Mouse (Mus musculus) yolk sac, embryonic 10.5 days (tissue): ENCODE measurements around the gene Ephb1.

Source experiments
- DNase-seq: peaks from one replicate; pipeline ENCODE4 v3.0.0-alpha.2; 2017; ENCODE audit warnings: low spot score

The Ephb1 gene

DNA sequence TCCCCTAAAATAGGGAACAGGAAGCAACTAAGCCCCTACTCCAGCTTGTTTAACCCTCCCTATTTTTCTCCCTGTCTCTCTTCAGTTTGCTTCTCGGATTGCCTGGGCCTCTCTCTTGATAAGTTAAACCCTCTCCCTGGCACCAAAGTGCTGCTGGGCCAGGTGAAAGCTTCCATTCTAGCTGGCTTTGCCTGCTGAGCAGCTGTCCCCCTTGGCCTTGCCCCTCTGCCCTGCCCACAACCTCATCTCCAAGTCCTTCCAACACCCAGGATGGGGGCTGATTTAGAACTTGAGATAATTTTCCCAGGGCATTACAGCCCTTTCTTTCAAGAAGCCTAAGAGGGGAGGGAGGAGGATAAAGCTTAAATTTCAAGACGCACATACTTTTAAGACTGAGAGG, 174.0 kb downstream of the Ephb1 start:
- no peak for DNase-seq

- DNase-seq: no peak
These were observed 174.4 kb downstream of the Ephb1 start for GRCm38 (mm10) chr9:102180070-102180469.

- DNase-seq: no peak
These were observed 184.8 kb downstream of the Ephb1 start for GRCm38 (mm10) chr9:102169706-102170105.

DNA sequence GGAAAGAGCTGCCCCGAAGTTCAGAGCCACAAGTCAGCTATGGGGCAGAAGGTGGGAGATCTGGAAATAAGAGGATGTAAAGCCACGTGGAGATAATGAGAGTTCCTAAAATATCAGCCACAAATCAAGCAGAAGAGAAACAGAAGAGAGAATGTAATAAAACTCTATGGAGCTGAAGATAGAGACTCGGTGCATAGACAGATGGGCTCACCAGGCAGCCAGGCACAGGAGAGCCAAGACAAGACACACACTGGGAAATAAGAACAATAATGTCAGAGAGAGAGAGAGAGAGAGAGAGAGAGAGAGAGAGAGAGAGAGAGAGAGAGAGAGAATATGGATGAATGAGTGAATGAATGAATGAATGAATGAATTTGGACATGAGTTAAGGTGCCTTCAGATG, 198.6 kb downstream of the Ephb1 start:
- no peak for DNase-seq

DNA sequence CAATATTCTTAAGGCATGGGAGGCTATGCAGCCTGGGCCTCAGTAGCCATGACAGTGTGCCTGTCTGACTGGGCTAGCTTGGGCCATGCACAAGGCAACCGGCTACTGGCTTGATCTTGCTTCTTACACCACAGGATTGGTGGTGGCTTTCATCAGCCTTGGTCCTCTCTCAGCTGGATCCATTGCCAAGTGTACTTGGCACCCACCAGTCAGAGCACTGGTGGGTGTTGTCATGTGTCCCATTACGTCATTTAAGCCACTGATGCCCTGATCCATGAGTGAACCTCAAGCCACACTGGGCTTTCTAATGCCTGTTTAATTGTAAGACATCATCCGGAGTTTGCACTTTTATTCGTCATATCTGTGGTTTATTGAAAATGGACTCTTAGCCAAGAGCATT, 215.3 kb downstream of the Ephb1 start:
- DNase-seq: no peak

DNA sequence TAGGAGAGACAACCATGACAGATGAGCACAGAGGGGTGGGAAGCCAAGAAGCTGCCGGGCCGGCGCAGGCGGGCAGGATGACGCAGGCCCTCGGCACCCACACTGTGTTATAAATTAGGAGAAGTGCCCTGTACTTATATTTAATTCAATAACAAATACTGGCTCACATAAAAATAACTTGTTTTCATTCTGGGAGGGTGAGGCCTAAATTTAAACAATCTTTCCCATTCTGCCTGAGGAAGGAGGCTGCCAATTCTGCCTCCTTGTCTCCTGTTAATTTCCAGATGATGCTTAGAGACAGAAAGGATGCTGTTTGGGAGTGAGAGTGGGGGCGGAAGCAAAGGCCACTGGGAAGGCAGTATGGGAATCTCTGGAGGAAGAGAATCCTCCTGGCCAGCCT, 215.8 kb downstream of the Ephb1 start:
- no peak for DNase-seq

- DNase-seq: no peak
These were observed 216.3 kb downstream of the Ephb1 start for GRCm38 (mm10) chr9:102138187-102138586.

DNA sequence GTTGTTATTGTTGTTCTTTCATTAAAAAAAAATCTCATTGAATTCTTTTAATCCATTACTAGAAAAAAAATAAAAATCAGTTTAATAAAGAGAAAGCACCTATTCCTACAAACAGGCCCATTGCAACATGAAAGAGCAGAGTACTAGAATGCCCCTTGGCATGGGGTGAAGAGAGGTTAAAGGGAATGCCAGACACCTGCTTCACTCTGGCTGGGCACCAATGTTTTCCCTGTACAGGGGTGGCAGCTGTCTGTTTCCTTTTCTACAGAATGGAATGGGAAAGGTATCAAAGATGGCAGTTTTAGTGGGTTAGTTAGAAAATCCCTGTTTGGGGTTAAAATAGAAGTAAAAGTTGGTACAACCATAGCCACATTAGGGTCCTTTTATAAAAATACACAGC, 224.0 kb downstream of the Ephb1 start:
- no peak for DNase-seq

- no peak for DNase-seq
These were observed 228.0 kb downstream of the Ephb1 start for GRCm38 (mm10) chr9:102126510-102126909.

DNA sequence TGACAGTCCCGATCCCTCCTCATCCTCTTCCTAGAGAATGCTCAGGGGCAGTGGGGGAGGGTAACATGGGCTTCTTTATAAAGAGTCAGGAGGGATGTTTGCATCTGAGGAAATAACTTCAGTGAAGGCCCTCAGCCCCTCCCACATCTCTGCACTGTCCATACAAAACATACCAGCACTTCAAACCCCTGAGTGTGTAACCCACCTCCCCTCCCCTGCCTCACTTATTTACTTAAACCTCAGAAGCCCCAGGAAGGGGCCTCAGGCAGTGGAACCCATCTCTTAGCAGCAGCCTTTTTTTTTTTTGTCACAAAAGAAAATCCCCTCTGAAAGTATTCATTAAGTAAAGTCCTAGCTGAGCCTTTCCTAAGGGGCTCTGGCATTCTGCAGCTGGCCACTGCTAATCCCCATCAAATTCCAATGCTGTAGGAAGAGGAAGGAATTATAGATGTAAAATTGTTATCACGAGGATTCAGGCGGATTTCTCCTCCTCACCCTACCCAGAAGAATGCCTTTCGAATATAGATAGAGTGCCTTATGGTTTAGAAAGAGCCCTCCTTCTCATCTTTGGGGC, 231.5 kb downstream of the Ephb1 start:
- DNase-seq: no peak

GRCm38 (mm10) chr9:102119422-102119821, 235.1 kb downstream of the Ephb1 start:
- no peak for DNase-seq

GRCm38 (mm10) chr9:102115326-102115725, 239.2 kb downstream of the Ephb1 start:
- DNase-seq: no peak

GRCm38 (mm10) chr9:102111471-102111870, 243.0 kb downstream of the Ephb1 start:
- no peak for DNase-seq

GRCm38 (mm10) chr9:102107978-102108377, 246.5 kb downstream of the Ephb1 start:
- DNase-seq: no peak

- no peak for DNase-seq
These were observed 247.3 kb downstream of the Ephb1 start for GRCm38 (mm10) chr9:102107213-102107612.

GRCm38 (mm10) chr9:102096825-102097224, 257.7 kb downstream of the Ephb1 start:
- DNase-seq: no peak

DNA sequence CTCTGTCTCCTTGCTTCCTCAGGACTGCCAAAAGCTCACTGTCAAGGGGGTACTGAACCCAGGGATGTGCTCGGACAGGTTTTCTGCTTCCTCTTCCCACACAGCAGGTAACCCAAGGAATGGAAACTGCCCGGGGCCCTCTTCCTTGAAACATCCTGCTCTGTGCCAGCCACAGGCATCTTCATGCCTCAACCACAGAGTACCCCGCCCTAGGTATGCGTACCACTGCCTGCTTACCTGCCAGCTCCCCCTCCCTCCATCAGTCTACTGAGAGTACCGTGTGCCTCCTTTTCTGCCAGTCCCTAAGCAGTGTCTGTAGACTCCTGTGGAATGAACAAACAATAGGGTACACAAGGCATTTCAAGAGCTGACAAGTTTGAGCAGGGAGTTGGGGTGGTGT, 265.9 kb downstream of the Ephb1 start:
- DNase-seq: no peak

GRCm38 (mm10) chr9:102086053-102086706, 268.3 kb downstream of the Ephb1 start:
- no peak for DNase-seq

DNA sequence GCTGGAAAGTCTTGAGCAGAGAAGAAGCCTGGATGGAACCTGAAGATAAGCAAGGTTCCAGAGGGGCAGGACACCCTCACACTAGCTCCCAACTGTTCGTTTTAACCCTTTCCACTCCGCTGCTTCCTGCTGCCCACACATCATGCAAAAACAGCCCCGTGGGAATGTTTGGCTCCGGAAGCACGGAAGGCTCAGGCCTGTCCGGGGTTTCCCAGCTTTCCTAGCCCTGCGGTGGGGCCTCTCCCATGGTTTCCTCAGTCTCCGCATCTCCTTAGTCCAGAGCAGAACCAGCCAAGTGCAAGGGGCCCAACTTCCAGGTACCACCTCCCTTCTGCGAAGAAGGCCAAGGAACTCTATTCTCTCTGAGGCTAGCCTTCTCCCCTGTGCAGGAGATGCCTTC, 269.0 kb downstream of the Ephb1 start:
- no peak for DNase-seq

DNA sequence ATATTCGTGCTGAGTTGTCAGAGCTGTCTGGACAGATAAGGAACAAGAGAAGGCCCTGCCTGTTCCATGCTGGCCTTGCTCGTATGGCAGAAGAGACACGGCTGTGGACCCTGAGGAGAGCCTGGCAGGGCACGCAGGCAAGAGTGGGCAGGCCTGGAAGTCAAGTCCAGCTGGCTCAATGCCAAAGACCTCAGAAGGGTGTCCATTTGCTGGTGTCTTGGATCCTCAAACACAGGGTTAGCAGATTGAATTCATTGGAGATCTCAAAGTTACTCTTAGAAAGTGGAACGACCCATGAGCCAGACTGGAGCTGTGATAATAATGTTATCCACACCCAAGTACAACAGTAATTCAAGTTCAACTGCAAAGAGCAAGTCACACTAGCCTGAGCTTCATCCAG, 273.6 kb downstream of the Ephb1 start:
- DNase-seq: no peak

DNA sequence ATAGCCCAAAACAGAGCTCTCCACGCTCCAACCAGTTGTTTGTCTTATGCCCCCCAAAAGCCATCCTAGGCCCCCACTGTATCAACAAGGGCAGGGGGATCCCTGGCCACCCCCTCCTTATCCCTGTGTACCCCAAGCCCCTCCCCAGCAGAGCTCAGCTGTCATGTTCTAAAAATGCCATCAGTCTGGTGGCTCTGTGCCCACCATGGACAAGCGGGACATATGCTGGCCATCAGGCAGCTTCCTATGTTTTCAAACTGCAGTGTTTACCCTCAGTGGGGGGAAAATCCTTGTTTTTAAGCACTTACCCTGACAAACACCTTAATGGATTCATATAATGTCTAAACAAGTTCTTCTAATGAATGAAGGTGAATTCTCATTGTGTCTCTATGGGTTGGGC, 275.3 kb downstream of the Ephb1 start:
- DNase-seq: no peak

DNA sequence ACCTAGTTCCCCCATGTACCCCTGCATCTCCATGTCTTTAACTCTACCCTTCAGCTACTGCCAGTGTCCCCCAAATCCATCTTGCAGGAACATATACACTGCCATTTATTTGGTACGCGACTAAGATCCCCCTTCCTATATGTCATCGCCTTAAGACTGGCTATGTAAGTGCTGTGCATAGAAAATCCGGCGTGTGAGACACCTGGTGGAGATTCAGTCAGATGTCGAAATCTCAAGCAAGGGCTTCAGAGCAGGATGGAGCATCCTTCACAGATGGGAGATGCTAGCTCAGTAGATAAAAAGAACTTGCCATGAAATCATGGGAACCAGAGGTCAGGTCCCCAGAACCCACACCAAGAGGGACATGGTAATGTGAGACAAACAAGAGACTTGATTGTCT, 276.3 kb downstream of the Ephb1 start:
- DNase-seq: no peak

GRCm38 (mm10) chr9:102075539-102075938, 279.0 kb downstream of the Ephb1 start:
- DNase-seq: no peak

DNA sequence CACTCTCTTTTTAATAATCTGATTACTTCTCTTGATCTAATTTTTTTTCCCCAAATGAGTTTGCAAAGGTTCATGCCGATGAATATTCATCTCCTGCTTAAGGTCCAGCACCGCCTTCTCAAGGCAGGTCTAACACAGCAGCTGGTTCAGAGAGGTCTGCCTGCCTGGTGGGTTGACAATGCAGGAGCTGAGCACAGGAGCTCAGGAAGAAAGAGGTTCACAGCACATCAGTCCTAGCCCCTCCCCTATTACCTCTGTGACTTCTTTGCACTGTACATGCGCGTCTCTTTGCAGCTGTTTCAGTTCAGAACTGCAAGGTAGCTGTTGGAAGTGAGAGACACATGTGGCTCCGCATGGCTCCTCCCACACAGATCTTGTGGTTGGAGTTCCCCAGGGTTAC, 281.1 kb downstream of the Ephb1 start:
- no peak for DNase-seq
